Mouse (Mus musculus): ENCODE data around the gene Gcnt7. TPM values are rescaled to one million over a fixed set of nuclear protein-coding genes. Genes with fewer than 3 reads are reported as not detected.

Gcnt7 gene
- polyA plus RNA-seq, 1 experiment from 2014 or later: 0.61 TPM

DNA sequence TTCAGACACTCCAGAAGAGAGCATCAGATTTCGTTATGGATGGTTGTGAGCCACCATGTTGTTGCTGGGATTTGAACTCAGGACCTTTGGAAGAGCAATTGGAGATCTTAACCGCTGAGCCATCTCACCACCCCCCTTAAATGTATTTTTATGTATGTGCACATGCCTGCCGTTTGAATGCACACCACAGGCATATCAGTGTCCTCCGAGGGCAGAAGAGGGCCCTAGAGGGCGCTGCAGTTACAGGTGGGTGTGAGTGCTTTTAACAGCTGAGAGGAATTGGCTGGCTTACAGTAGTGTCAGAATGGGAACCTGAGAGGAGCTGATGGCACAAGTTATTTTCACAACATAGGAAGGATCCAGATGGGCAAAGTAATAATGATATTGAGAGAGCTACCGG lies 16.6 kb upstream of the Gcnt7 start:
- H3K27me3 ChIP-seq (ENCODE audit: control insufficient read depth, insufficient read depth, low read length): no peaks in the 10 kb centered on the region
- H3K4me3 ChIP-seq (ENCODE audit: control insufficient read depth in 1 of 2, insufficient read depth in 1 of 2, low read depth in 1 of 2, low read length in 2 of 2): no peak overlapping the region
- peaks cover 7 to 15% of the 10 kb centered on the region in 2 experiments for H3K4me1 ChIP-seq (ENCODE audit: control insufficient read depth in 2 of 2, insufficient read depth in 2 of 2, low read length in 2 of 2)
- WGBS: 36% methylated on average over 6 of the region's 6 CpGs
- no peak for ATAC-seq (ENCODE audit: insufficient number of reproducible peaks, insufficient read depth, low FRiP score, low read depth)
- peaks cover 7% of the 10 kb centered on the region; the same call in 1 of the 2 replicates for H3K36me3 ChIP-seq (ENCODE audit: control insufficient read depth, insufficient read depth, low read length)
- no peak overlapping the region for H3K9ac ChIP-seq (ENCODE audit: low read length)
- H3K4me2 ChIP-seq (ENCODE audit: low read length): no peak overlapping the region
- no peak overlapping the region for H3K27ac ChIP-seq (replicated peaks in 1 of 2; ENCODE audit: control insufficient read depth in 1 of 2, insufficient read depth in 1 of 2, low read depth in 2 of 2, low read length in 2 of 2)
- no peaks in the 10 kb centered on the region for H3K9me3 ChIP-seq (ENCODE audit: control insufficient read depth, low read length)

- H3K27ac ChIP-seq (replicated peaks in 1 of 2; ENCODE audit: control insufficient read depth in 1 of 2, insufficient read depth in 1 of 2, low read depth in 2 of 2, low read length in 2 of 2): no peak overlapping the region; a peak in 1 of 4 replicates
- no peaks in the 10 kb centered on the region for H3K27me3 ChIP-seq (ENCODE audit: control insufficient read depth, insufficient read depth, low read length)
- 0 out of 2 replicates have a peak overlapping the region, but pooled peaks have one; percentile 27 for H3K9ac ChIP-seq (ENCODE audit: low read length)
- H3K4me2 ChIP-seq (ENCODE audit: low read length): no peak overlapping the region
- H3K9me3 ChIP-seq (ENCODE audit: control insufficient read depth, low read length): no peaks in the 10 kb centered on the region
- peaks cover 21% of the 10 kb centered on the region for H3K36me3 ChIP-seq (ENCODE audit: control insufficient read depth, insufficient read depth, low read length)
- no peak for ATAC-seq (ENCODE audit: insufficient number of reproducible peaks, insufficient read depth, low FRiP score, low read depth)
- H3K4me1 ChIP-seq (ENCODE audit: control insufficient read depth in 2 of 2, insufficient read depth in 2 of 2, low read length in 2 of 2): peaks cover 7 to 15% of the 10 kb centered on the region in 2 experiments
- WGBS: 47% methylated on average over 8 of the region's 8 CpGs
- no peak overlapping the region for H3K4me3 ChIP-seq (ENCODE audit: control insufficient read depth in 1 of 2, insufficient read depth in 1 of 2, low read depth in 1 of 2, low read length in 2 of 2)
Measured at GRCm38 (mm10) chr2:172473591-172473990, 15.2 kb upstream of the Gcnt7 start.

DNA sequence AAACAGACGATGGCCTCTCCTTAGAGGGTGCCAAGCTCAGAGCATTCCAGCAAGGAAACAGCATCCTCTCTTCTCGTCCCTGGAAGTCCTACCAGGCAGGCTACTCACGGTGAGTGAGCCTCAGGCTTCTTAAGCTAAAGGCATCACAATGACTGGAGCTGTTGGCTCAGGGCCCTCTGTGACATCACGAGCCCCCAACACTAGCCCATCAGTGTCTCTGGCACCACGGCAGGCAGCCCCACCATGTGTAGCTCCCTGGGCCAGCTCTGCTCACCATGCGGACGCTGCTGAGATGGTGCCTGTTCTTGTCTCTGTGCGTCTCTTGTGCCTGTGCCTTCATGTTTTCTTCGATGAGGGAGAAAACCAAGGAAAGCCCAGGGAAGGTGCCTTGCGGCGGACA lies 13.9 kb upstream of the Gcnt7 start, which contains the start of gene Fam209:
Gene Fam209 (plus strand): TSS at position 203 of the 400 bp plus-strand sequence.
- no peak within 1 kb of the TSS for H3K4me2 ChIP-seq (ENCODE audit: low read length)
- no peak within 1 kb of the TSS for H3K4me3 ChIP-seq (ENCODE audit: control insufficient read depth in 1 of 2, insufficient read depth in 1 of 2, low read depth in 1 of 2, low read length in 2 of 2)
- H3K9me3 ChIP-seq (ENCODE audit: control insufficient read depth, low read length): no peaks in the 10 kb centered on the region
- no peaks in the 10 kb centered on the region for H3K27me3 ChIP-seq (ENCODE audit: control insufficient read depth, insufficient read depth, low read length)
- 87% methylated on average over 11 of the region's 11 CpGs for WGBS
- peaks cover 28% of the 10 kb centered on the region for H3K36me3 ChIP-seq (ENCODE audit: control insufficient read depth, insufficient read depth, low read length)
- no peak for ATAC-seq (ENCODE audit: insufficient number of reproducible peaks, insufficient read depth, low FRiP score, low read depth)
- H3K9ac ChIP-seq (ENCODE audit: low read length): 0 out of 2 replicates have a peak within 1 kb of the TSS, but pooled peaks have one; percentile 27
- no peak within 1 kb of the TSS; a peak in 1 of 4 replicates for H3K27ac ChIP-seq (replicated peaks in 1 of 2; ENCODE audit: control insufficient read depth in 1 of 2, insufficient read depth in 1 of 2, low read depth in 2 of 2, low read length in 2 of 2)
- peaks cover 7 to 15% of the 10 kb centered on the region in 2 experiments for H3K4me1 ChIP-seq (ENCODE audit: control insufficient read depth in 2 of 2, insufficient read depth in 2 of 2, low read length in 2 of 2)

DNA sequence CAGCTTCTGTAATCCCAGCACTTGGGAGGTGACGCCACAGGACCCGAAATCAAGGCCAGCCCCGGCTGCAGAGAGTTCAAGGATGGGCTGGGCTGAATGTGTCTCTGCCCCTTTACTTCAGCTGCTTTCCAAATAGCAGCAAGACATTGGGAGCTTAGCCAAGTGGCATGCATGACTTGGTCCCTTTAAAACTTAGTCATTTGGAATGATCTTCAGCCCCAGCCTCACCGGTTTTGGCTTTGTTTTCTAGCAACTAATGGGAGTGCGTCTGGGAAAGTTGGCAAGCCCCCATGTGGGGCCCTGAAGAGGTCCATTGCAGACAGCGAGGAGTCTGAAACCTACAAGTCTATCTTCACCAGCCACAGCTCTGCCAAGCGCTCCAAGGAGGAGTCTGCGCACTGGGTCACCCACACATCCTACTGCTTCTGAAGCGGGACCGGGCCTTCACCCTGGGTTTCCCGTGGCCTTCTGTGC lies 10.0 kb upstream of the Gcnt7 start:
- Histone ChIP-seq H3K36me3 (ENCODE audit: control insufficient read depth, insufficient read depth, low read length) (peaks cover 65% of the 10 kb centered on the region), H3K4me3 (ENCODE audit: control insufficient read depth in 1 of 2, insufficient read depth in 1 of 2, low read depth in 1 of 2, low read length in 2 of 2) (no peak overlapping the region), H3K4me2 (ENCODE audit: low read length) (no peak overlapping the region), H3K27ac (replicated peaks in 1 of 2; ENCODE audit: control insufficient read depth in 1 of 2, insufficient read depth in 1 of 2, low read depth in 2 of 2, low read length in 2 of 2) (no peak overlapping the region), H3K27me3 (ENCODE audit: control insufficient read depth, insufficient read depth, low read length) (no peaks in the 10 kb centered on the region), H3K9ac (ENCODE audit: low read length) (no peak overlapping the region), H3K4me1 (ENCODE audit: control insufficient read depth in 2 of 2, insufficient read depth in 2 of 2, low read length in 2 of 2) (peaks cover 2% of the 10 kb centered on the region in 2 experiments; a peak in 2 of 4 replicates), H3K9me3 (ENCODE audit: control insufficient read depth, low read length) (no peaks in the 10 kb centered on the region)
- 85% methylated on average over 11 of the region's 11 CpGs for WGBS
- no peak for ATAC-seq (ENCODE audit: insufficient number of reproducible peaks, insufficient read depth, low FRiP score, low read depth)

- no peak for ATAC-seq (ENCODE audit: insufficient number of reproducible peaks, insufficient read depth, low FRiP score, low read depth)
- H3K27ac ChIP-seq (replicated peaks in 1 of 2; ENCODE audit: control insufficient read depth in 1 of 2, insufficient read depth in 1 of 2, low read depth in 2 of 2, low read length in 2 of 2): no peak overlapping the region
- no peaks in the 10 kb centered on the region for H3K4me1 ChIP-seq (ENCODE audit: control insufficient read depth in 2 of 2, insufficient read depth in 2 of 2, low read length in 2 of 2)
- peaks cover 75% of the 10 kb centered on the region for H3K36me3 ChIP-seq (ENCODE audit: control insufficient read depth, insufficient read depth, low read length)
- no peak overlapping the region for H3K4me3 ChIP-seq (ENCODE audit: control insufficient read depth in 1 of 2, insufficient read depth in 1 of 2, low read depth in 1 of 2, low read length in 2 of 2)
- H3K9ac ChIP-seq (ENCODE audit: low read length): no peak overlapping the region
- H3K27me3 ChIP-seq (ENCODE audit: control insufficient read depth, insufficient read depth, low read length): no peaks in the 10 kb centered on the region
- no peaks in the 10 kb centered on the region for H3K9me3 ChIP-seq (ENCODE audit: control insufficient read depth, low read length)
- no peak overlapping the region for H3K4me2 ChIP-seq (ENCODE audit: low read length)
- 90% methylated on average over 5 of the region's 5 CpGs for WGBS
Measured at GRCm38 (mm10) chr2:172467206-172467605, 8.8 kb upstream of the Gcnt7 start.

DNA sequence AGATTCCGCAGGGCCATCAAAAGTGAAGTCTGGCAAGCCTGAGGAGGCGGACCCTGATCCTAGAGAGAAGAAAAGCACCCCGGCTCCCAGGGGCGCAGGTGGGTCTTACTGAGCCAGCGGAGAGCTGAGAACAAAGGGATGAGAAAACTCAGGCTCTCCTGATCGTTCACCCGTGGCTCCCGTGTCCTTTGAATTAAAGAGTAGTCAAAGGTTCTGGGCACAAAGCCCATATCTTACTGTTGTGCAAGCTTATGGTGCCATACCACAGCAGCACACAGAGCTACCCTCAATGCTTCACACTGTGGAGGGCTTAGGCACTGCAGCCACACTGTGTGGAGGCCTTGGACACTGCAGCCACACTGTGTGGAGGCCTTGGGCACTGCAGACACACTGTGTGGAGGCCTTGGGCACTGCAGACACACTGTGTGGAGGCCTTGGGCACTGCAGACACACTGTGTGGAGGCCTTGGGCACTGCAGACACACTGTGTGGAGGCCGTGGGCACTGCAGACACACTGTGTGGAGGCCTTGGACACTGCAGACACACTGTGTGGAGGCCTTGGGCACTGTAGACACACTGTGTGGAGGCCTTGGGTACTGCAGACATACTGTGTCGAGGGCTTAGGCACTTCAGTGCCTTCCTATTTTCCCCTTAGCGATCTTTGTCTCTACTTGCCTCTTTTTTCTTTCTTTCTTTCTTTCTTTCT lies 8.2 kb upstream of the Gcnt7 start:
- H3K36me3 ChIP-seq (ENCODE audit: control insufficient read depth, insufficient read depth, low read length): peaks cover 79% of the 10 kb centered on the region
- H3K4me2 ChIP-seq (ENCODE audit: low read length): no peak overlapping the region
- no peak overlapping the region for H3K9ac ChIP-seq (ENCODE audit: low read length)
- H3K4me1 ChIP-seq (ENCODE audit: control insufficient read depth in 2 of 2, insufficient read depth in 2 of 2, low read length in 2 of 2): no peaks in the 10 kb centered on the region
- no peak for ATAC-seq (ENCODE audit: insufficient number of reproducible peaks, insufficient read depth, low FRiP score, low read depth)
- WGBS: 90% methylated on average over 11 of the region's 11 CpGs
- H3K9me3 ChIP-seq (ENCODE audit: control insufficient read depth, low read length): no peaks in the 10 kb centered on the region
- no peak overlapping the region for H3K4me3 ChIP-seq (ENCODE audit: control insufficient read depth in 1 of 2, insufficient read depth in 1 of 2, low read depth in 1 of 2, low read length in 2 of 2)
- no peak overlapping the region for H3K27ac ChIP-seq (replicated peaks in 1 of 2; ENCODE audit: control insufficient read depth in 1 of 2, insufficient read depth in 1 of 2, low read depth in 2 of 2, low read length in 2 of 2)
- no peaks in the 10 kb centered on the region for H3K27me3 ChIP-seq (ENCODE audit: control insufficient read depth, insufficient read depth, low read length)

- H3K36me3 ChIP-seq (ENCODE audit: control insufficient read depth, insufficient read depth, low read length): peaks cover 68% of the 10 kb centered on the region
- H3K27me3 ChIP-seq (ENCODE audit: control insufficient read depth, insufficient read depth, low read length): no peaks in the 10 kb centered on the region
- 93% methylated on average over 4 of the region's 4 CpGs for WGBS
- no peak overlapping the region for H3K4me3 ChIP-seq (ENCODE audit: control insufficient read depth in 1 of 2, insufficient read depth in 1 of 2, low read depth in 1 of 2, low read length in 2 of 2)
- H3K9ac ChIP-seq (ENCODE audit: low read length): no peak overlapping the region
- no peak overlapping the region for H3K27ac ChIP-seq (replicated peaks in 1 of 2; ENCODE audit: control insufficient read depth in 1 of 2, insufficient read depth in 1 of 2, low read depth in 2 of 2, low read length in 2 of 2)
- no peak for ATAC-seq (ENCODE audit: insufficient number of reproducible peaks, insufficient read depth, low FRiP score, low read depth)
- H3K9me3 ChIP-seq (ENCODE audit: control insufficient read depth, low read length): no peaks in the 10 kb centered on the region
- no peak overlapping the region for H3K4me2 ChIP-seq (ENCODE audit: low read length)
- peaks cover 3 to 6% of the 10 kb centered on the region in 2 experiments; a peak in 2 of 4 replicates for H3K4me1 ChIP-seq (ENCODE audit: control insufficient read depth in 2 of 2, insufficient read depth in 2 of 2, low read length in 2 of 2)
Measured at GRCm38 (mm10) chr2:172462813-172463212, 4.4 kb upstream of the Gcnt7 start.
